Mouse (Mus musculus): Measurements from ENCODE around the gene Gm2897.
"Not testable (repeated sequence)": the region's sequence is repeated elsewhere in the genome, so short reads cannot be mapped to it uniquely, and the experiment has no call there.

The Gm2897 gene

DNA sequence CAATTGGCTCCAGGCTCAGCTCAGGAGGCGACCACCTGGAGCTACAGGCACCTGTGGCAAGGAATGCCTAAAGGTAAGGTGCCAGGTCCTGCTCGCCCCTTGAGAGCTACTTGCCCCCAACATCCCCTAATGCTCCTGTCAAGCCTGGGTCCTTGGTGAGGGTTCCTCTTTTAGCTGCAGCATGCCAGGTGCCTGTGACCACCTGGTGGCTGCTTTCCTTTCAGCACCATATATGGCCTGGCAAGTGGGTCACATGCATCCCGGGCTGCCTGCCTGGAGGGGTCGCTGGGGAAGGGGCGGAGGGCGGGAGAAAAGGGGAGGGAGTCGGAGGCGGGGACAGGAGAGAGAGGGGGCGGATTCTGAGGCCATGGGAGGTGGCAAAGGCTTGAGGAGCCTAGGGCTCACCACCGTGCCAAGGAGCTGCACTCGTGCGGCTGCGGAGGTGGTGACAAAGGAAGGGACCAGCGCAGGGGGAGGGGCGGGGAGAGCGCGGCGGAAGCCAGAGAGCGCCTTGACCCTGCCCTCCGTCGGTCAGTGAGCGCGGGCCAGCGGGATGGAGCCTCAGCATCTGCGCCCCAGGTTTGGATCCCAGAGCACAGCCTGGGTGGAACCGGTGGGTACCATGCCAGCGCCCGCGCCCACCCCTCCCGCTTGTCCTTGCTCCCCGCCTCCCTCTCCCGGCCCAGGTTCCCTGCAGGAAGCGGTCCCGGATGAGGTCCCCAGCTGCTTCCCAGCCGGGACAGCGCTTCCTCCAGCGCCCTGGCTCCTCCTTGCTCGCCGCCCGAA lies at the start of gene Gm2897:
Gene Gm2897, plus strand, starts transcription at position 559 of the 786 bp plus-strand sequence.
- DNase-seq (ENCODE audit: low read depth) = not testable (repeated sequence)

DNA sequence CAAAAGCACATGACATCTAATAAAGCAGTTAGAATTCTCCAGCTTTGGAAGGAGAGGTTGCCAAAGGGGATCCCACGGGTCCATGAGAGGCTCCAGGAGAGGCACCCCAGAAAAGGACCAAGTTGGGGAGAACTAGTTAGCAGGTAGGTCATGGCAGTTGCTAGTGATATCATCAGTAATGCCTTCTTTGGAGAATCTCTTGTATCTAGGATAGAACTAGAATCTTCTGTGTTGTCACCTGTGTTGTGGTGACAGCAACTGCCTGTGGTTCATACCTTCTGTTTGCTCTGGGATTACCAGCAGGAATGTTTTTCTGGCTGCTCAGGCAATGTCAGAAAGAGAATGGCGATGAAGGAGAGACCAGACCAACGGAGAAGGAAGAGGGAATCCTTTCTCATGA lies 19.4 kb upstream of the Gm2897 start, which contains the start of gene Gm2888:
Gene Gm2888, plus strand, starts transcription at position 301 of the 400 bp plus-strand sequence.
- DNase-seq (ENCODE audit: low read depth) = not testable (repeated sequence)

DNA sequence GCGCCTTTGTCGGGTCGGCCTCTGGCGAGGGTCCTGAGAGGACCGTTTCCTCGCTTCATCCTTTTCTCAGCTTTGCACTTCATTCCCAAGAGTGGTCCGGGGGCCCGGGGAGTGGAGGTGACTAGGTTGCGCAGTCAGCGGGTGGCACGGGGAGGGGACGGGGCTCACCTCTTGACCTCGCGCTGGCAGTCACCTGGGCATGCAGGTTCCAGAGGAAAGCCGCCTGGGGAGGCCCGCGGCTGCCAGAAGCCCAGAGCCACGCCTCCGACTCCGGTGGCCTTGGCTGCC lies 372 bp downstream of the Gm2897 start:
- not testable (repeated sequence) for DNase-seq (ENCODE audit: low read depth)

DNA sequence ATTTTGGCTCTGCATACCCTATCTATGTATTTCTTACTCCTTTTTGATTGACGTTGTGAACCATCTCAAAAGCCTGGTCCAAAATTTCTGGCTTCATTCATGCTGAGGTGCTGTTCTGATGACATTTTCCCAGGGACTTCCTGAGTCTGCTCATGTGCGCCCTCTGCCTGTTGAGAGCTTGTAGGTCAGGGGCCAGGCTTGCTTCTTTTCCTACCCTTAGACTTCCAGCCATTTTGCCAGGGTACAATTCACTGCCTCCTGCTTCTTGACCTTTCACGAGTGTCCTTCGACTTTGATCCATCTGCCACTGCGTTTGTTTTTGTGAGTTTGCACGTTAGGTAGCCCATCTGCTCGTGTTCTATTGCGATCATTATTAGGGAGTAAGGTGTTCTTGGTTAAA lies 1.0 kb downstream of the Gm2897 start:
- not testable (repeated sequence) for DNase-seq (ENCODE audit: low read depth)

DNA sequence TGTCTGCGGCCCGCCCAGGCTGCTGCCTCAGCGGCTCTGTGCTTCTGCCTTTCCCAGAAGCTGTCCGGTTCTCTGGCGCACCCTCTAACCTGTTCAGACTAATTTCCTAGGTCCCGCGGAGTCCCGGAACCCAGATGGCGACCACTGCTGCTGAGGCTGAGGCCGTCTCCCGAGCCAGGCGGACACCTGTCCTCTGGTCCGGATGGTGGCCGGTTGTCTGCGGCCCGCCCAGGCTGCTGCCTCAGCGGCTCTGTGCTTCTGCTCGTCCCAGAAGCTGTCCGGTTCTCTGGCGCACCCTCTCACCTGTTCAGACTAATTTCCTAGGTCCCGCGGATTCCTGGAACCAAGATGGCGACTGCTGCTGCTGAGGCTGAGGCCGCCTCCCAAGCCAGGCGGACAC lies 67.0 kb downstream of the Gm2897 start:
- not testable (repeated sequence) for DNase-seq (ENCODE audit: low read depth)
